Mouse (Mus musculus) cerebellum, adult (tissue): Measurements from ENCODE around the gene Ralgps1.
"Not testable (repeated sequence)": the region's sequence is repeated elsewhere in the genome, so short reads cannot be mapped to it uniquely, and the experiment has no call there.

Experiments used
- ATAC-seq: cut with Nextera tagmentation; 2 replicates; pipeline ENCODE4 v1.9.2; 2017; ENCODE audit warnings: mild to moderate bottlenecking, moderate library complexity, mixed read lengths; ENCODE audit not compliant: insufficient number of reproducible peaks, low FRiP score, low TSS enrichment

Gene Ralgps1

DNA sequence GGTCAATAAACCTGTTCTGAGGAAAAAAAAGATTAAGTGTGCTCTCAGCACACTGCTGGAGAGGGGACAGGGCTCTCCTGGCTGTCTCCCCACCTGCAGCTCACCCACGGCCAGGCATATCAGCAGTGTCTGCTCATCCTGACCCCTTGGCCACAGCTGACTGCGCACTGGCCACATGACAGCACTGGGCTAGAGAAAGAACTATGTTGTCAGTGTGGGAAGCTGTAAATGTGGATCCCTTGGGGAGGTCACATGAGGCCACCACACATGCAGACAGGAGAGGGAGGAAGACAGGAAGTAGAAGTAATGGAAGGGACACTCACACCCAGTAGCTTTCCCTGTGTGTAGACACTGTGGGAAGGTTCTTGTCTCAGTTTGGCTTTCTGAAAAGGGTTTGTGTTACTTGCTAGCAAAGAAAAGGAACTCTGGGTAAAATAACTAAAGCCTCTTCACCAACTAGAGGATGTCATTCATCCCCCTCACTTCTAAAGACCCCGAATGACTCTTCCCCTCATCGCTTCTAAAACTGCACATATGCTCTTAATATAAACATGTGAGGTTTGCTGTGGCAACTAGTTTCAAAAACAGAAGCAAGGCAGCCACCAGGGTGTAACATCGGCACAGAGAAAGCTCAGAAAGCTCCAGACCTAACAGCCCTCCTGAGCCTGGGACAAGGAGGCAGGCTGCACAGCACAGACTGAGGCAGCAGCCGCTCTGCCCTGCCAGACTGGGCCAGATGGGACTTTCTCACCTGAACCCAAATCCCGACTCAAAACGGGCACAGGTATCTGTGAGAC lies 47.3 kb downstream of the Ralgps1 start:
- ATAC-seq: no peak

DNA sequence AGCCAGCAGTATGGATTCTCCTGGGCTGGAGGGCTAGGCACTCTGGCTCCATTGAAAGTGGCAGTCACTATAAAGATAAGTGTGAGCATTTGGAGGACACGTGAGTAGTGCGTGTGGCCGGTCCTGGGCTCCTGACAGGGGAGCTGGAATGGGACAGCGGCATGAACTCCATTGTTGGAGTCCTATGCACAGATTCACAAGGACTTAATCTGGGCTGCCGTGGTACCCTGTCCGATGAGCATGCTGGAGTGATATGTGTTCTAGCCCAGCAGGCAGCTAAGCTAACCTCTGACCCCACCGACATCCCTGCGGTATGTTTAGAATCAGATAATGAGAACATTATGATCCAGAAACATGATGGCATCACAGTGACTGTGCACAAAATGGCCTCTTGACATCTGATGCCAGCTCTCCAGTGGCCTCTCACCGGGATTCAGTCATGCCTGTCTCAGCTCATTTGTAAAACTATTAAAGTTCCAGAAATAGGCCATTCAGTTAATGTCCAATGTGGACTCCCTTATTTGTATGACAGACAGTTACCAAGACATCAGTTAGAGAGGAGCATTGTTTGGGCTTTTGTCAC lies 48.2 kb downstream of the Ralgps1 start:
- ATAC-seq: not testable (repeated sequence)

DNA sequence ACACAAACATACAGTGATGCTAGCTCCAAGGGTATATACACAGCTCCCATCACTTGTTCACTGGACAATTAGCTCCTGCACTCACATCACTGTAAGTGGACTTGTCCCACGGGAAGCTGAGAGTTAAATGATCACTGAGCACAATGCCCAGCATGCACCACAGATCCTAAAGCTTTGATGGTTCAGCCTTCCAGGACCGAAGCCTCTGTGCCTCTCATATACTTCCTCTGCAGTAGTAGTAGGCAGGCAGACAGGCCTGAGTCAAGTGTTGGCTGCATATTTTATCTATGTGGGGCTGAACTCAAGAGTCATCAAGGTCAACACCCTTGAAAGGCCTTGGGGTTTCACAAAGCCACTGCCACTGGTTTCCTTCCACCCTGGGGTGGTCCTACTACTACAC lies 49.6 kb downstream of the Ralgps1 start:
- ATAC-seq: no peak

DNA sequence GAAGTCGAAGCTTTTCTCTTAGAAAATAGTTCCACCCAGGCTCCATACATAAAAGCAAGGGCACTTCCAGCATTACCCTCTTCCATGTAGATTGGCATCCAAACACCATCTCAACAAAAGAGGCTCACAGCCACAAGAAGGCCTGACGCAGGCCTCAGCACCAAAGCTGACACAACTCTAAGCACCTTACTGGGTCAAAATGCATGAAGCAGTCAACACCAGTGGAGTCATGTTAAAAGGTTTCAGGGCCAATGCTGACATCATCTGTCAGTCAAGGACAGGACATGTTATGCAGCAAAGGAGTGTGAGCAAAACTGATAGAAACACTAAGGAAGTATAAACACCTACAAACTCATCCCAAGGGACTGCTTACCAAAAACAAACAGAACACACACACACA lies 50.3 kb downstream of the Ralgps1 start:
- no peak for ATAC-seq

DNA sequence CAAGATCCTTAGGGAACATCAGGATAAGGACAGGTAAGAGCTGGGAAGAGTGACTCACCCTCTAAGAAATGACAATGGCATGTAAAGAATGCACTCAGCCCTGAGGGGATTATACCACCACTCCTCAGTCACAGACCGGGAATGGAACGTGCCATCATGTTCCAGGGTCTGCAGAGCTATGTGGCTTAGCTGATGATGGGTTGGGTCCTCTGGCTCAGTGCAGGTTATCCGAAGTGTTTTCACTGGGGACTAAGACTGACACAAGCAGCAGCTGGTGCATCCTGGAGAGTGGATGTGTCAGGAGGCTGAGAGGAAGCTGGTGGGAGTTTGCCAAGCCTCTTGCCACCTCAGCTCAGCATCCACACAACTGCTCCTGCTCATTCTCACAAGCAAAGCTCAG lies 50.7 kb downstream of the Ralgps1 start:
- ATAC-seq: no peak

DNA sequence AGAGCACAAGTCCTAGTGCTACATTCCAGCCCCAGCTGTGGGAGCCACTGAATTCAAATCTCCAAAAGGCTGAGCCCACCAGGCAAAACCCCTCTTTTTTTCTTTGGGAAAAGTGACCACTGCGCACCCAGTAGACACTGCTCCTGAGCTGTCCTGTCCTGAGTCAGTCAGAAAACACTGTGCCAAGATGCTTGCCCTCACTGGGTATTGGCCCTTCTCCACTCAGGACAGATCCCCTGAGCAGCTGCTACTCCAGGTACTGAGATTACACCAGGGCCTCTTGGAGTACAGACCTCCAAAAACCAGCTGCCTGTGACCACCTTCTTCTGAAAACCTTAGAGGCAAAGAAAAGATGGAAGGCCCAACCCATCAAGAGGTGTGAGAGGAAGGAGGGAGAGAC lies 51.4 kb downstream of the Ralgps1 start:
- no peak for ATAC-seq

DNA sequence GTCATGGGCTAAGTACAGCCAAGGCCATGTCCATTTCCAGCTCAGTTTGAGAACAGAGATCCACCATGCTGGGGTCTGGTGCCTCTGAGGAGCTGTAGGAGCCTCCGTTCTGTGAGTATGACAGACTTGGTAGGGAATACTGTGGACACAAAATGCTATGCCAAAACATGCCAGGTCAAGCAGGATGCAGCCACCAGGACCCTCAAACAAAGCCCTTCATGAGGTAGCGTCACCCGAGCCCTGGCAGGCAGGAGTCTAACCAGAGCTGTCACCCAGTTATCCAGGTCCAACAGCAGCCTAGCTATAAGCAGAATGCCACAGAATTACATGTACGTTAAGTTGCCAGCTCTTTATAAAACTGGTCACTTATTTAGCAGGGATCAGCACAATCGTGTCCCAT lies 51.8 kb downstream of the Ralgps1 start:
- ATAC-seq: no peak

DNA sequence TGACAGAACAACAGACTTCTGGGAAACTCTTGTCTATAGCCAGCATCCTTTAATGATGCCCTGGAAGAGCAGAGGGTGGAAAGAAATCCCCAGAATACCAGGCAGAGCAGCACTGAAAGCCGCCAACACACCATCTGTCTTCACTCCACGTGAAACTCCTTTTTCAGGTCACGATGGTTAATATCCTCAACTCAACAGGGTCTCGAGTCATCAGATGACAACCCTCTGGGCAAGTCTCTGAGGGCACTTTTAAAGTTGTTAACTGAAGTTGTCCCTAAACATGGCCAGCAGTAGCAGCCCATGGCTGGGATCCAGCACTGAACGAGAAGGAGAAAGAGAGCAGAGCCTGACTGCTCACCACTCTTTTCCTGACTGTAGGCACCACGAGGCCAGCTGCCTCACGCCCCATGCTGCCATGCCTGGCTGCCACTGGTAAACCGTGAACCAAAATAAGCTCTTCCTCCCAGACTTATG lies 52.8 kb downstream of the Ralgps1 start:
- peak; percentile 65; the same call in 1 of the 2 replicates for ATAC-seq

DNA sequence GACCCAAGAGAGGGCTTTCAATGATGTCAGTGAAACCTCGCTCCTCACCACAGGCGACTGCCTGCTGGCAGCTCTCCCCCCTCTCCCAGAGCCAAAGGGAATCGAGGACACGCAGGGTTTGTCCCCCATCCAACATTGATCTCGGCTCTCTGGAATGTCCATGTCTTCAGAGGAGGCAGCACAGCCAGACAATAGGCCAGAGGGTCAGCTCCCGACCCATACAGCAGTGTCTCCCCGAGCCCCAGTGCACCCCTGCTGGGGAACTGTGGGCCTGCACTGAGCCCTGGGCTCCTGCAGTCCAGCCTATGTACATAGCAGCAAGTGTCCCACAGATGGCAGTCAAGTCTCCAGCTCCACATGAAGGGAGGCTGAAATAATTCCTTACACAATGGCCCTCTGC lies 54.8 kb downstream of the Ralgps1 start:
- peak; percentile 56 for ATAC-seq

DNA sequence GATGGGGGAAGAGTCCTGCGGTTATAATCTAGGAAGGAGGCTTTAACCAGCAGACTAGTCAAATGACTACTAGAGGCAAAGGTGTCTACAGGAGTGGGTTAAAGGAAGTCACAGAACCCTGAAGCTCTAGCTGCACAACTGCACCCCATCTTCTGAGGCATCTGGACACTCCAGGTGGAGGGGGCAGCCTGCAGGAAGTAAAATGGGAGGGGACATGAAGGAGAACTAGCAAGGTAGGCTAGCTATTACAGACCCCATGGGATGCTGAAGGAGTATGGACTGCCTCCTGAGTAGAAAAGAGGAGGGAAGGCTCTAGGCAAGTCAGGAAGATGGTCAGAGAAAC lies 55.3 kb downstream of the Ralgps1 start:
- no peak for ATAC-seq

DNA sequence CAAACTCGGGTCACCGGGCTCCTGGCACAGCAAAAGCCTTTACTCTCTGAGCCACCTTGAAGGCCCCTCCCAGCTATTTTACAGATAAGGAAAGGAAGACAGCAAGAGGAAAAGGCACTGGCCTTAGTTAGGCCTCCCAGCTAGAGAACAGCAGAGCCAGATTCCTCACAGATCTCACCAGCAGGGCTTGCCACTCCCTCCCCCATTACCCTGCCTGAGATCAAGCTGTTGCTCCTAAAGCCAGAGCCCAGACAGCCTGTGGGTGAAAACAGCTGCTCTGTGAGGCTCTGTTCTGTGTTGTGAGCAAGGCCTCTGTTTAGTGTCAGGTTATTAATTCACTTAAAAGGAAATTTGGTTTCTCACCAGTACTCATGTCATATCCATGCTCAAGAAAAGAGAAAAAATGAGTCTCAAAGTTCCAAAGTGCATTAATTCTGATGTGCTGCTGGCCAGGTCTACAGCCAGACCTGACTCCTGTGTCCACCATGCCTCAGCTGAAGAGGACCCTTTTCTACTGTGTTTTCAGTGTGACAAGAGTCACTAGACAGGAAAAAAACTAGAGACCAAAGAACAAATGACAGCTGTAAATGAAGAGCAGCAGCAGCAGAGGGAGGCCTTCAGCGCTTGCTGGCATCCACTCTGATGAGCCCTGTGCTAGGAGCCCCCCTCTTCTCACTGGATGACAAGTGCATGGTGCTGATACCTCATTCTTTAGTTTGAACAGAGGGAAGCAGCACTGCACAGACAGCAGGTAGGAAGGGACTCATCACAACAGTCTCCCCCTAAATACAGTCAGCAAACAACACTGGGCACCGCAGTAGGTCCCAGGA lies 55.8 kb downstream of the Ralgps1 start:
- no peak for ATAC-seq

DNA sequence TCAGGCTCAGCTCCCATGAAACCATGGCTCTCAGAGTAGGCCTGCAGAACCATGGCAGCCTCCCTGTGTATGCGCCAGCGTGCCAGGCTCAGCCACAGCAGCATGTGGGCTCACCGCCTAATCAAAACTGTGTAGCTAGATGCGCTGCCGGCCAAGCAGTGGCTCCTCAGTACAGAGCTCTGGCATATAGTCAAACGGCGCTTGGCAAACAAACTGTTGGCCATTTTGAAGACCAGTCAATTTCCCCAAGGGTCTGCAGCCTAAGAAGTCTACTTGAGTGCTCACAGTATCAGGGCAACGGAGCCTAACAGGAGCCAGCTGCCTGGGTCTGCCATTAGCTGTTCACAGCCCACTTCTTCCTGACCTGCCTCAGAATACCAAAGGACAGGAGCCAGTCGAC lies 61.9 kb downstream of the Ralgps1 start:
- ATAC-seq: peak; percentile 45; the same call in 1 of the 2 replicates

DNA sequence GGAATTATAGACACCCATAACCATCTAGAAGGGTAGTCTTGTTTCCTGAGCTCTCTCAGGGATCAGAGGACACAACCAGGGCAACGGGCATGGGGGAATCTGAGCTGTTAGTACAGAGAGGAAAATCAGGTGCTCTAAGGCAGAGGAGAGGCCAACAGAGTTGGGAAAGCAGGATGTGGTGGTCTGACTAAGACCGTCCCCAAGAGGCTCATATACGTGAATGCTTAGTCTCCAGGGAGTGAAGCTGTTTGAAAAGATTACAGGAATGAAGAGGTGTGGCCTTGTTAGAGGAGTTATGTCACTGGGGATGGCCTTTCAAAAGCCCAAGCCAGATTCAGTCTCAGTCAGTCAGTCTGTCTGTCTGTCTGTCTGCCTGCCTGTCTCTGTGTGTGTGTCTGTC lies 64.7 kb downstream of the Ralgps1 start:
- ATAC-seq: no peak

DNA sequence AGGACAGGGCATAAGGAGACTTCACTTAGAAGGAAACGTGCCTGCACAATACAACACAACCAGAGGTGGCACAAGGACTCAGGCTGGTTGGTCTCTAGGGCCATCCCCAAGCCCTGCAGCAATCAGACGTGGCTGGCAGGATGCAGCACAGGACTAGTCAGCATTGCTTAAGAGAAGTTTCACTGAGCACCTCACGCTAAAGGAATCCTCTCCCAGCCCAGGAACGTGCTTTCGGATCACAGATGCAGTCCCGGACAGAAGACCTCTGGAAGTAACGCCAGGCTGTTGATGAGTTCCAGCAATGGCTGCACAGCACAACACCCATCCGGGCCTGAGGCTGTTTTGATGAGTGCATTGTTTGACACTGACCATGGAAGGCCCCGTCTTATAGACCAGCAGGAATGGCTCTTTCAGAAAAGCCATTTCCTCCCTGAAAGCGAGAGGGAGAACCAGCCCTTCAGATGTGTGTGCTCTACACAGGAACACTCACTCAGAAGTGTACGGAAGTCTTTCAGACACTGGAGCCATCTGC lies 67.8 kb downstream of the Ralgps1 start:
- no peak for ATAC-seq

DNA sequence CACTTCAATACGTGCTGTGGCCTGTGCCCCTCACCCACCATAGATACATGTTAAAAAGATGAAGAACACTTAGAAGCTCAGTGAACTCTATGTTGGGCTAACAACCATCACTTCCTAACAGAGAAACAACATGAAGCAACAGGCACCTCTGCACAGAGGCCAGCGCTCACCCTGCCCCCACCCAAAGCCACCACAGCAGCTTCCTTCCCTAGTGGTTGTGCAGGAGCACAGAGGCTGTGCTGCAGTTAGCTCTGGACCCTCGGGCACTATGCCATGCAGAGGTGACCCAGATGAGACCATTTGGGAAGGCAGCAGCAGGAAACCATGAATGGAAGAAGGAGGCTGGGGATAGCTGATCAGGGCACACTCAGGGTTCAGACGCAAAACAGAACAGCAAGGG lies 68.5 kb downstream of the Ralgps1 start:
- no peak for ATAC-seq

DNA sequence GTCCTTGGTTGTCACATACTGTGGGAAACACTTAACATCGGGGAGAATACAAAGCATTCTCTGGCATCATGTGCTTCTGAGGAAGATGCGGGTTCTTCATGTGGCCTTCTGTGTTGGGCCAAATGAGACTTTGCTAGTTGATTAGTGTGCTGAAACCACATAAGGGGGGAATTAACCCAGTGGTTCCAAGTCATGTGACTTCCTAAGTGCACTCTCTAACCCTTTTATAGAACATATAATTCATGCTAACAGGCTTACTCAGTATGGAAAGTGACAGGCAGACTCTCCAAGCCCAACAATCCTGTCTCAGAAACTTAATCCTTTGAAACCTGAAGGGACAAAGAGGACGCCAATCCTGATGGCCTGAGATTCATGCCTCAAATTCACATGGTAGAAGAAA lies 68.9 kb downstream of the Ralgps1 start:
- no peak for ATAC-seq

DNA sequence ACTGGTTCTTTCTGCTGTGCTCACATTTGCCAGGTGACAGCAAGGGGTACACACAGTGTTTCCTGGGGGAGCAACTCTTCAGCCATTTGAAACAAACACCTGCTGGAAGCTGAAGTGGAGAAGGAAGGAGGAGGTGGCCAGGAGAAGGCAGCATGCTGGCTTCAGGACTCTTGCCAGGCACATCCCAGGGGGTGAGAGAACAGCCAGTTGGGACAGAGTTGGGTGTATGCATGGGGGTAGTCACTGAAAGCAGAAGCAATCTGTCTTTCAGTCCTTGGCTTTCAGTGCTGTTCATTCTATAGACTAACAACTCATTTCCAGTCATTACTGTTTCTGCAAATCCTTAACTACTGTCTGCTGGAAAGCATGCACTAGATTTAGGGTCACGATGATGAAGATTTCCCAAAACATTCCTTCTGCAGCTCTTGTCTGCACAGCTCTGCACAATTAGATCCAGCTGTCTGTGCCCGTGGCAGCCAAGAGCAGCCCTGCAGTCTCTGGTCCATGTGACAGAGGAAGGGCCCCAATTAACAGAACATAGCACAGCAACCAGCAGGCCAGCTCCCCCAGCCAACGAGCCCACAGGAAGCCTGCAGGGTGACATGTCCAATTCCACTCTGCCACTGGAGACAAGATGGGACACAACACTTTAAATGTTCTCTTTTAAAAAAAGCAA lies 70.8 kb downstream of the Ralgps1 start:
- no peak for ATAC-seq

DNA sequence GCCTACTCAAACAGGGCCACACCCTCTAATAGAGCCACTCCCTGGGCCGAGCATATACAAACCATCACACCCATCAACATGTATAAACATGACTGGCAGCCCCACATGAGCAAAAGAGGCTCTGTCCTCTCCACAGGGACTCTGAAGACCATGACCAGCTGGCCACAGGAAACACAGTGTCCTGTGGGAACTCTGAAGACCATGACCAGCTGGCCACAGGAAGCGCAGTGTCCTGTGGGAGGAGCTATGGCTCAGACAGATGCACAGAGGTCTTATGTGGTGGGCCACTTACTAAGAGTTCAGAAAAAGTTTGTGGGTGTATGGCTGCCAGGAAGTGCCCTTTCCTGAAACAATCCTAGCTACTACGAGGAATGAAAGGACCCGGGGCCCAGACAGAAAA lies 72.4 kb downstream of the Ralgps1 start:
- no peak for ATAC-seq

DNA sequence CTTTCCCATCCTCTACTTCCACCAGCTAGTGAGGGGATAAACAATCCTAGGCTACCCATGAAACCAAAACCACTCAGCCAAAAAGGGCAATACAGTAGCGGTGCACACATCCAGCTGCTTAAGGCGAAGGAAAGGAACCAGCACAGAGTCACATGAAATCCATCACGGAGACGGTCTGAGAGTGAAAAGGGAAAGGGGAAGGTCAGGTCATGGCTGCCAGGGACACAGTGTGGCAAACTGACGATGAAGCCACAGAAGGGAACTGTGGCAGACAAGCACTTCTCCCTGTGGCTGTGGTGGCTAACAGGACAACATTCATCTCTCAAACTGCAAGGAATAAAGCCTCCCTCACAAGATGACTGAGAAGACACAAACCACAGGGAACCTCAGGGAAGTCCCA lies 76.2 kb downstream of the Ralgps1 start:
- no peak for ATAC-seq

DNA sequence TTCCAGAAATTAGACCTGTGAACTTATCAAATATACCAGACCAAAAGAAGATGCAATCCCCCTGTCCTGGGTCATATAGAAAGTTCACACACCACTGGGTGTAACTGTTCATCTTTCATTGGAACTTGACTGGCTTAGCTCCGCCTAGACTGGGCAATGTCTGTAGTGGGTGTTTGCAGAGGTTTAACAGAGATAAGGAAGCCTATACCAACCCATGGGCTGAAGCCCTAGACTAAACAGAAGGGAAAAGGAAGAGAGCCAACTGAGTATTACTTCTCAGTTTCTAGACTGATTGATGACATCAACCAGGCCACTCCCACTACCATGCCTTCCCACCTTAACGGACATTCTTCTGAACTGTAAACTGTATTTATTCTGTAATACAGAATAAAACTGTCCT lies 79.2 kb downstream of the Ralgps1 start:
- no peak for ATAC-seq

DNA sequence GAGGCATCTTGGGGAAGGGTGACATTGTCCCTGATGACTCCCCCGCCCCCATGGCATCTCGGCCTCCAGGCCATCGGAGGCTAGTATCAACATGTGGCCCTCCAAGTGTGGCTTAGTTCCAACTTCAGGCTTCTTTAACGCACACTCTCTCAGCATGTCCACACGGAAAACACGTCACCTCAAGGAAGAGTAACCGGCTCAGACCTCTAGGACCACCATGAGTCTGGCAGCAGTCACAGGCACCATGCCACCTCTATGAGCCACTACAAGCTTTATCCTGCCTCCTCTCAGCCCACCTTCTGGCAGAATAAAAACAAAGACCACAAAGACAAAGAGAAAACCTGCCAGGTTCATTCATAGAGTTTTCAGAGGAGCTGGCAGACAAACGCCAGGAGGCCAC lies 80.8 kb downstream of the Ralgps1 start:
- no peak for ATAC-seq
